Mouse (Mus musculus) E14TG2a.4 (cell line): ENCODE measurements around the gene Aldh3a1.

Experiments used
- H3K27me3 ChIP-seq: 2 replicates; pipeline ENCODE4 v1.6.1; 2014; ENCODE audit warnings: low read length, control low read depth; ENCODE audit not compliant: insufficient read depth
- H3K36me3 ChIP-seq: 2 replicates; pipeline ENCODE4 v1.6.1; 2014; ENCODE audit warnings: low read length, control low read depth; ENCODE audit not compliant: insufficient read depth
- H3K4me1 ChIP-seq: replicated peaks from 2 replicates; pipeline ENCODE4 v1.6.1; 2014; ENCODE audit warnings: low read depth, low read length, control low read depth
- H3K4me3 ChIP-seq: replicated peaks from 2 replicates; pipeline ENCODE4 v1.5.1; 2014; ENCODE audit warnings: mild to moderate bottlenecking, low read length
- H3K9me3 ChIP-seq: 2 replicates; pipeline ENCODE4 v1.6.1; 2014; ENCODE audit warnings: low read length, control low read depth
- CTCF ChIP-seq: conservative IDR thresholded peaks from 2 replicates; pipeline ENCODE4 v1.5.1; 2014; ENCODE audit warnings: low read length
- NANOG ChIP-seq: IDR thresholded peaks from 2 replicates; pipeline ENCODE4 v1.6.1; 2014; ENCODE audit warnings: borderline replicate concordance, low read length, mixed read lengths
- POU5F1 ChIP-seq: IDR thresholded peaks from 2 replicates; pipeline ENCODE4 v1.6.1; 2014; ENCODE audit warnings: low read length, borderline replicate concordance

Gene Aldh3a1

DNA sequence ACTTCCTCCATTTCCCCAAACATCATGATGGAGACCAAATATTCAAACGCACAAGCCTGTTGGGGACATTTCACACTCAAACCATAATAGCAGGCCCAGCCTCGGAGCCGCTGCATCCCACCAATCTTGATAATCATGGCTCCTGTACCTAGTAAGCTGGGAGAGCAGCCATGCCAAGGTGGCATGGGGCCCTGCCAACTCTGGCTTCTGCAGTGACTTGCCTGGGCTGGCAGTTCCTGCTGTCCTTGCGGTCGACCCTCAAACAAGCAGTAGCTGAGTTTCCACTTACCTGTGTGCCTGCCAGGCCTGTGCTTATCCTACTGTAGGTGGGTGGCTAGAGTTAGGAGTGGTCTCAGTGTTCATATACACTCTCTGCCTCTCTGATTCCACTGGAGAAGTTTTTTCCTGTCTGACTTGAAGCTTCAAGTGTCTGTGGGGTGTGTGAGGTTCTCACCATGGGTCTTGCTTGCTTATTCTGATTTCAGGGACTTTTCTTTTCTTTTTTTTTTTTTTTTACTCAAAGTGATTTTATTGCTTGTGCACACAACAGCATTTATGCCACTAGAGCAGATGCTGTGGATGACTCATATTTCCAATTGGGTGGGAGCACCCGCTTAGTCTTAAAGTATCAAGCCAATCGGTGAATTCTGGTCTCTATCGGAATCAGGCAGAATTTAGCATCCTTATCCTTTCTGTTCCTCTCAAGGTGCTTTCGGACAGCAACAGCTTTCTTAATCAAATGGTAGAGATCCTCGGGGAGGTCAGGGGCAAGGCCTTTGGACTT is 2.0 kb upstream of the Aldh3a1 start:
- H3K9me3 ChIP-seq: no peaks in the 10 kb centered on the region
- H3K4me1 ChIP-seq: no peaks in the 10 kb centered on the region; the same call in 1 of the 2 replicates
- H3K36me3 ChIP-seq: no peaks in the 10 kb centered on the region
- no peak overlapping the region for H3K4me3 ChIP-seq
- no peak for TF ChIP-seq CTCF
- TF ChIP-seq POU5F1: no peak
- no peak for TF ChIP-seq NANOG
- H3K27me3 ChIP-seq: peaks cover 25% of the 10 kb centered on the region

DNA sequence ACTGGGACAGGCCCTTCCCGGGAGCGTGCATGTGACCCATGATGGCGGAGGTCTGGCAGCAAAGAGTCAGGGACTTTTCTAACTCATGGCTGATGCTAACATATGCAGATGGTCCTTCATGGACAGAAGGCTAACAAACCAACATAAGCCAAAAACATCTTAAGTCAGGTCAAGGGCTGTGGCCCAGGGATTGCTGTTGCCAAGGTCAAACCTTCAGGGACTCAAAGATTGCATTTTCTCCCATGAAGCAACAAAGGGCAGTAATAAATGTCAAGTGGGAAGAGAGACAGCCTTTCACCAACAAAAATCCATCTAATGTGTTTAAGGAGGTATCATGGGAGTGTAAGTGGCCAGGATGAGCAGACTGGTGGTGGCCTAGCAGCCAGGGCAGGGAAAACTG is 1.2 kb upstream of the Aldh3a1 start:
- Histone ChIP-seq H3K4me1 (no peaks in the 10 kb centered on the region; the same call in 1 of the 2 replicates), H3K9me3 (no peaks in the 10 kb centered on the region), H3K27me3 (peaks cover 31% of the 10 kb centered on the region), H3K4me3 (no peak overlapping the region), H3K36me3 (no peaks in the 10 kb centered on the region)
- TF ChIP-seq NANOG (no peak), CTCF (no peak), POU5F1 (no peak)

DNA sequence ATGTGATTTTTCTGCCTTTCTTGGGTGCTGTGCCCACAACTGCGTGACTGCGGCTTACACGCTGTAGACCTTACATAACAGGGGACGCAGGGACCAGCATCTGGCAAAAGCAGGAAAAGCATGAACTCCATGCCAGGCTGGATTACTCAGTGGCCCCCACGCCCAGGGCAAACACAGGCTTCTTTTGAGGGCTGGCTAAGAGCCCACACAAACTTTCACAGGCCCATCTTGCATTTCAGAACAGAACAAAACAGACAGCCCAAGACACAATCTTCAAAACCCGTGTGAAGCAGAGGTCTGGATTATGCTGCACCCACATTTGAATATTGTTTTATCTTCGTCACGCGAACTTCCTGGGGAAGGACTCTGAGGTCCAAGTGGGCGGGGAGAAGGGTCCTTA is 979 bp downstream of the Aldh3a1 start:
- no peaks in the 10 kb centered on the region for H3K36me3 ChIP-seq
- H3K27me3 ChIP-seq: peaks cover 52% of the 10 kb centered on the region
- no peak overlapping the region for H3K4me3 ChIP-seq
- peaks cover 19% of the 10 kb centered on the region for H3K4me1 ChIP-seq
- no peaks in the 10 kb centered on the region for H3K9me3 ChIP-seq
- TF ChIP-seq CTCF: no peak
- no peak for TF ChIP-seq NANOG
- no peak for TF ChIP-seq POU5F1

DNA sequence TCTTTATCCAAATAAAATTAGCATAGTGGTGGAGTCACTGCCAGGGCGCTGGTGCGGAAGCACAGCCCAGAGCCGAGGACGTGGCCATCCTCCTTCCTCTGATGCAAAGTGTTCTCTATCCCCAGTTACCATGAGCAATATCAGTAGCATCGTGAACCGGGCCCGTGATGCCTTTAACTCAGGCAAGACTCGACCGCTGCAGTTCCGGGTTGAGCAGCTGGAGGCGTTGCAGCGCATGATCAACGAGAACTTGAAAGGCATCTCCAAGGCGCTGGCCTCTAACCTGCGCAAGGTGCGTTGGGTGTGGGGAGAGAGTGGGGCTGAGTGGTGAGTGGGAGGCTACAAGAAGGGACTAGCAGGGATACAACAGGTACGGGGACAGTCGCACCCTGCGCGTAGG is 4.8 kb downstream of the Aldh3a1 start:
- TF ChIP-seq NANOG (no peak), CTCF (peak; percentile 45)
- H3K4me3 ChIP-seq: no peak overlapping the region
- H3K36me3 ChIP-seq: no peaks in the 10 kb centered on the region
- peaks cover 77% of the 10 kb centered on the region for H3K27me3 ChIP-seq
- no peaks in the 10 kb centered on the region for H3K9me3 ChIP-seq
- H3K4me1 ChIP-seq: peaks cover 56% of the 10 kb centered on the region

DNA sequence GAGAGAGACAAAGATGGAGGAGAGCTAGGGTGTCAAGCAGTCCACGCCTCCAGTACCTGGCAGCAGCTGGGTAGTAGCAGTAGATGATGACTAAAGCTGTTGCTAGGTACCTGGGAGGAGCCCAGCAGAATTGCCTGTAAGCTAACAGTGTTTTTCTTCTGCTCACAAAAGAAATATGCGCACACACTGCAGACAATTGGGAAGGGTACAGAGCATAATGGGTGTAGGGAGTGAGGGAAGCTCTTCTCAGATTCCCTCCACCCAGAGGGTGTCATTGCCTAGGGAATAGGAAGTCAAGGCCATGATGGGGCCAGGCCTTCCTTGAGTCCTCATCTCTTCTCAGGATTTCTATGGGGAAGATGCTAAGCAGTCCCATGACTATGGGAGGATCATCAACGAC is 8.6 kb downstream of the Aldh3a1 start:
- no peaks in the 10 kb centered on the region for H3K9me3 ChIP-seq
- peaks cover 64% of the 10 kb centered on the region for H3K4me1 ChIP-seq
- H3K4me3 ChIP-seq: no peak overlapping the region
- H3K36me3 ChIP-seq: no peaks in the 10 kb centered on the region
- H3K27me3 ChIP-seq: peaks cover 51% of the 10 kb centered on the region
- no peak for TF ChIP-seq POU5F1
- no peak for TF ChIP-seq CTCF
- TF ChIP-seq NANOG: peak; percentile 53; the same call in 1 of the 2 replicates

DNA sequence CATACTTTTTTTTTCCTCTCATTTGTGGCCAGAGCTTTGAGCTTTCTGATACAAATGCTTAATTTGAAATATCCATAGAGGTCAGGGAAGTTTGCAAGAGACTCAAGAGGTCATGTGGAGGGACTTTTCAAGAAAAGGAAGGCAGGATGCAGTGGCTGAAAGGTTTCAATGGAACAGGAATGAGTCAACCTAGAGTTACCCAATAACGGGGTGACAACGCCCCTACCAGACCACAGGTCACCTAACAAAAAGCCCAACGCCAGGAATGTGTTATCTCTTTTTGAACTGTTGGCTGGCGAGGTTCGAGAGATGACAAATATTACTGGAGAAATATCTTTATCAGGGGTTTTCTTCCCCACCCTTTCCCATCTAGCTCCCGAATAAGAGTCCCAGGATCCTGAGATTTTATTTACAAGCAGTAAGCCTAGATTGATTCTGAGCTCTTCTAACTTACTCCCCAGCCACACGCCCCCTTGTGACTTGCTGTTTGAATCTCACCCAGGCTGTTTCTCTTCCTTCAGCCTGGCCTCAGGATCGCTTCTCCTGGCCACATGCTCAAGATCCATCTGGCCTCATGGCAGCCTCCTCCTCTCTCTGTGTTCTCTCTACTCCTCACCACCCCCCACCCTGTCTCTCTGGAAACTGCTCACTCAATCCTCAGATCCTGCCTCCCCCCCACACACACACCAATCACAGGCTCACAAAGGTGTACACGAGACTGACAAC is 13.0 kb downstream of the Aldh3a1 start:
- Histone ChIP-seq H3K9me3 (no peaks in the 10 kb centered on the region), H3K36me3 (no peaks in the 10 kb centered on the region), H3K4me1 (peaks cover 46% of the 10 kb centered on the region), H3K27me3 (peaks cover 10% of the 10 kb centered on the region; the same call in 1 of the 2 replicates), H3K4me3 (no peak overlapping the region)
- TF ChIP-seq NANOG: no peak
- 0 out of 2 replicates have a peak, but pooled peaks have one; percentile 8 for TF ChIP-seq CTCF

DNA sequence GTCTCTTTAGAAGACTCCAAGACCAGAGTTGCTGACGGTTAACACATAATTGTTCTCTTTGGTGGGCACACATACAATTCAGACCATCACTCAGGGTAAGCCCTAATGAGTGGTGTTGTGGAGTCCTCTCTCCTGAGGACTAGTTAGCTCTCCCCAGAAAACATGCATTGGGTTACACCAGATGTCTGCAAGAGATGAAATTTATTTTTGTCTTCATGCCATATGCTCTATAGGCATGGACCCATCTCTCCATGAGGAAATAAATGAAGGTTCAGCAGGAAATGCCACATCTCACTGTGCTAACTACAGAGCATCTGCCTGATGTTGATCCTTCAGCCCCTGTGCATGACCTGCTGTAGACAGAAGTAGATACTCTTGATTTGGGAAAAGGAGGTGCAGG is 14.7 kb downstream of the Aldh3a1 start:
- Histone ChIP-seq H3K27me3 (peaks cover 5% of the 10 kb centered on the region; the same call in 1 of the 2 replicates), H3K9me3 (no peaks in the 10 kb centered on the region), H3K4me1 (peaks cover 41% of the 10 kb centered on the region), H3K4me3 (no peak overlapping the region), H3K36me3 (no peaks in the 10 kb centered on the region)
- no peak for TF ChIP-seq NANOG
- TF ChIP-seq POU5F1: no peak
- TF ChIP-seq CTCF: no peak

DNA sequence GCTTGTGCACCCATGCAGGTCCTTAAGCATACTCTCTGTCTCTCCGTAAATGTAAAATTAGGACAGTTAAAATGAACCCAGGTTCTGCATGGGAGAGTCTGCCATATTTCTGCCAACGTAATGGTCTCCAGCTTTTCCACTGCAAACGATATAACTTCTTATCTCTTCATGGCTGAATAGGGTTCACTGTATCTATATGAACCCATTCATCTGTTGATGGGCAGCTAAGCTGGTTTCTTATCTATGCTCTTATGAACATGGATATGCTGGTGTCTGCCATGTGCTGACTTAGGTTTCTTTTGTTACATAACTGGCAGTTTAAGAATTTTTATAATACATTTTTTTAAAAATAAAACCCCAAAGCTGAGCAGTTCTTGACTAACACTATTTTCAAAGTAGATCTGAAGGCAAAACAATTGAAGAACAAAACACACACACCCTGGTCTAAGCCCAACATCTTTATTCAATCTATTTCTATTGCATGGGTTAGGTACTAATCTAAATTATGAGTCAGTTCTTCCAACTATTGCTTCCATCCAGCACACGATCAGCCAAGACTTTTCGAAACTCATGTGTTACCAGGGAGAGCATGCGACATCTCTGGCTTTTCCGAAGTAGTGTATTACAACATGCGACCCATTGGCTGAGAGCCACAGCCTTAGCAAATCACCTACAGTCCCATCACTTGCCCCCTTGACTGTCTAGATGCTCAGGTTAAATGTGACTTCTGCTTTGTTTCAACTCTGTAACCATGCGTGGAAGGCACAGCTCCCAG is 15.8 kb downstream of the Aldh3a1 start:
- no peak overlapping the region for H3K4me3 ChIP-seq

More for the DNA sequence above, 15.8 kb downstream of the Aldh3a1 start:
- H3K27me3 ChIP-seq: peaks cover 4% of the 10 kb centered on the region; the same call in 1 of the 2 replicates
- no peaks in the 10 kb centered on the region for H3K36me3 ChIP-seq
- H3K4me1 ChIP-seq: peaks cover 41% of the 10 kb centered on the region
- H3K9me3 ChIP-seq: no peaks in the 10 kb centered on the region
- TF ChIP-seq CTCF (no peak), POU5F1 (no peak), NANOG (no peak)
